Mouse (Mus musculus): ENCODE data around the gene Tmem30c. TPM values are rescaled to one million over a fixed set of nuclear protein-coding genes. Genes with fewer than 3 reads are reported as not detected.
"Not testable (repeated sequence)": the region's sequence is repeated elsewhere in the genome, so short reads cannot be mapped to it uniquely, and the experiment has no call there.

The Tmem30c gene
- total RNA-seq, 2 experiments from 2014 or later, result not detected

GRCm38 (mm10) chr16:57243205-57243857 lies 49.3 kb downstream of the Tmem30c start:
- intact Hi-C loops (cut with DNase I), result loop anchor here (5.0 kb wide), 2 partner anchors 334 to 354 kb away; no protein-coding TSS in a partner anchor
- peak; percentile 52 to 71 for DNase-seq

DNA sequence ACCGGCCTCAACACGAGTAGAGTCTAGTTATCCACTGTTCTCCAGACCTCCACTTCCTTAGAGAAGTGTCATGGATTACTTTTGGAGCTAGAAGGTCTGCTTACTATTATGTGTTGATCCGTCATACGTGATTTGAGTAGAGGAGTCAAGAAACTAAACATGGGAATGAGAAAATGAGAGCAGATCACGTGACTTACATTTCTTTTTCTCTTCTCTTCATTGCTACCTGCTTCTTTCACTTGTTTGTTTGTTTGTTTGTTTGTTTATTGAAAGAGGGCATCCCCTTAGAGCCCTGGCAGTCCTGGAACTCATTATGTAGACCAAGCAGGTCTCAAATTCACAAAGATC lies 49.8 kb downstream of the Tmem30c start:
- intact Hi-C loops (cut with DNase I), result loop anchor here (5.0 kb wide), 2 partner anchors 334 to 354 kb away; no protein-coding TSS in a partner anchor
- no peak for DNase-seq

GRCm38 (mm10) chr16:57235871-57236510 lies 56.7 kb downstream of the Tmem30c start:
- intact Hi-C loops (cut with DNase I), result no loop called here
- DNase-seq, result no peak

DNA sequence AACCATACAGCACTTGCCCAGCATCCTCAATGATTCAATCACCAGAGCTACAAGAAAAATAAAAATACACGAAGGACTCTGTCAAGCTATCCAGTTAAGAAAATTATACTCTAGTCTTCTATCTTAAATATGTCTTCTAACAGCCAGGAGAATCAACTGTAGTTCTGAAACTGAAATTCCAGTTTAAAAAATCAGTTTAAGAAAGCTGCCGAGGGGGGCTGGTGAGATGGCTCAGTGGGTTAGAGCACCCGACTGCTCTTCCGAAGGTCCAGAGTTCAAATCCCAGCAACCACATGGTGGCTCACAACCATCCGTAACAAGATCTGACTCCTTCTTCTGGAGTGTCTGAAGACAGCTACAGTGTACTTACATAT lies 60.7 kb downstream of the Tmem30c start:
- intact Hi-C loops (cut with DNase I); DNase-seq: not testable (repeated sequence)

DNA sequence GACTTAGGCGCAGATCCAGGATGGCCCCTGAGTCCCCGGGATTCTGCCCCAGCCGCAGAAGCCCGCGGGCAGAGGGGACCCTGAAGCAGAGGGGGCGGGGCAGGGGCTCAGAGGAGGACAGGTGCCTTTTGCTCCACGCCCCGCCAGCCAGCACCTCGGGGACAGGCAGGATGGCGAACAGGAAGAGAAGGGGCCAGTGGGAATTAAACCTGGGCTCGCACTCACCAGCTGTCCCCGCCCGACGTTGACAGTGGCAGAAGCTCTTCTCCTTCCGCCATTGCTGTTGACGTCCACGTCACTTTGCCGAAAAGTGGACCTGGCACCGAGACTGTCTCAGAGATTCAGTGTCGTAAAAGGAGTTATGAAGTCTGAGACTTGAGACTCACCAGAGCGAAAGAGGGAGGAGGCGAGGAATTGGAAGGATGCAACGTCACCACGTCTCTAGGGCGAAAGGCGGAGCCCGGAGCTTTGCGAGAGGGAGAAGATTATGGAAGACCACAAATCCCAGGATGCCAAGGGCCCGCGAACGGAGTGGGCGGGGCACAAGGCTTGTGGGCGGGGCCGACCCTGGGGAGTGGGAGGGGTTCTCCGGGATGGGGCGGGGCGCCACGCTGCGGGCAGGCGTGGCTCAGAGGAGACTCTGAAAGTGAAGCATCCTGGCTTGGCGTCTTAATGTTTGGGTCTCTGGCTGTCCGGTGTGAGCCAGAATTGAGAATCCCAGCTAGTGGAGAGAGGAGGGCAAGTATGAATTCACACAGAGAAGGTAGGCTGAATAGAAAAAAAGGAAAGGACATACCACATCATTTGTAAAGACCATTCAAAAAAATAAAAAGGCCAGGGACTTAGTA lies 61.4 kb downstream of the Tmem30c start, which contains the start of gene Tbc1d23:
Tbc1d23 (minus strand) TSS at position 416 of the 848 bp plus-strand sequence.
- intact Hi-C loops (cut with DNase I), result no loop called here
- DNase-seq, result peak; percentile 96 to 97

- DNase-seq, result no peak
- intact Hi-C loops (cut with DNase I), result no loop called here
Measured at GRCm38 (mm10) chr16:57226444-57226843, 66.2 kb downstream of the Tmem30c start.

- intact Hi-C loops (cut with DNase I), result no loop called here
- no peak for DNase-seq
Measured at GRCm38 (mm10) chr16:57220361-57220760, 72.3 kb downstream of the Tmem30c start.

Other genes with a start within 250 kb of the Tmem30c start
- not detected for gene Tmem45a2, start 221.5 kb downstream of the Tmem30c start, total RNA-seq (2021)
- 10 to 100 TPM; 56.7 to 58.4 TPM for gene Tomm70a, start 171.2 kb downstream of the Tmem30c start, total RNA-seq (2021)
- gene Nit2, start 125.5 kb downstream of the Tmem30c start, total RNA-seq (2021), result 10 to 100 TPM; 33.4 to 34.8 TPM
- gene Tbc1d23, start 61.4 kb downstream of the Tmem30c start, total RNA-seq (2021), result 10 to 100 TPM; 31.6 to 35.2 TPM
- gene Filip1l, start 60.2 kb upstream of the Tmem30c start, total RNA-seq (2021), result 10 to 100 TPM; 51.6 to 56.2 TPM